Mouse (Mus musculus): ENCODE results near the gene Cdh1. TPM values are rescaled to one million over a fixed set of nuclear protein-coding genes. Genes with fewer than 3 reads are reported as not detected.

The Cdh1 gene
- polyA plus RNA-seq, 1 experiment, result not detected

DNA sequence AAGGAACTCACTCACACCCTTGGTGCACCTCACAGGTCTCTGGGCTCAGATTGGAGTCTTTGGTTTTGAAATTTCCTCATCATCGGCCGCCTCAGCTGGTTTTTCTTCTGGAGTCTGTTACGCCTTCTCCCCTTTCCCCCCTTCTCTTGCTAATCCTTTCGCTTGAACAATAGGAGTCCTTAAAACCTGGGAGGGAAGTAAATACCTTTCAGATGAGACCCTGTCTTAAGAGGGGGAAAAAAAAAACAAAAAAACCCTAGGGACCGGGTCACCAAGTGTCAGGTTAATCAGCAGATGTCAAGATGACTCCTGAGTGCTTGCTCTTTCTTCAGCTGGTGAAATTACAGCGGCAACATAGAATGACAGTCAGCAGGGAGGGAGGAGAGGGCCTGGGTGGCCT, 14.0 kb downstream of the Cdh1 start:
- WGBS, result 62% methylated on average over 6 of the region's 6 CpGs
- Histone ChIP-seq H3K4me1 (ENCODE audit: control insufficient read depth, insufficient read depth, low read length) (peaks cover 8% of the 10 kb centered on the region; the same call in 1 of the 2 replicates), H3K27ac (ENCODE audit: insufficient read depth, low read depth, low read length) (no peak overlapping the region), H3K4me3 (ENCODE audit: insufficient read depth, low read depth, low read length) (no peak overlapping the region)
- TF ChIP-seq CTCF (IDR thresholded peaks at IDR 0.05; ENCODE audit: insufficient read depth, low read depth, low read length) (no peak), POLR2A (IDR thresholded peaks at IDR 0.05; ENCODE audit: insufficient read depth, low read depth, low read length) (no peak)

DNA sequence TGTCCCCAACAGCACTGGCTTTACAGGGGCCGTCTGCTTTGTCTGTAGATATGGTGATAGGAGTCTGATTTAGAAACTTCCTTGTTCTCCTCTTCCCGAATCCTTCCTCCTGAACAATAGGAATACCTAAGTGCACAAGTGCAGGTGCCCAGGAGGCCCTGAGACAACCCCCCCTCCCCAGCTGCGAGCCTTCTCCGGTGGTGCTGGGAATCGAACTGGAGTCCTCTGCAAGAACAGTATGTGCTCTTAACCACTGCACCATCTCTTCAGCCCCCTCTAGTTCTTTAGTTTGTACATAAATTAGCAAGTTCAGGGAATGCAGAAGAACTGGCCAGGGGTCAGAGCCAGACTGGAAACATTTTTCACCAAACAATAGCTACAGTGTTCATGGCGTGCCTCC, 14.7 kb downstream of the Cdh1 start:
- TF ChIP-seq POLR2A (IDR thresholded peaks at IDR 0.05; ENCODE audit: insufficient read depth, low read depth, low read length), result no peak
- 83% methylated on average over 6 of the region's 6 CpGs for WGBS

DNA sequence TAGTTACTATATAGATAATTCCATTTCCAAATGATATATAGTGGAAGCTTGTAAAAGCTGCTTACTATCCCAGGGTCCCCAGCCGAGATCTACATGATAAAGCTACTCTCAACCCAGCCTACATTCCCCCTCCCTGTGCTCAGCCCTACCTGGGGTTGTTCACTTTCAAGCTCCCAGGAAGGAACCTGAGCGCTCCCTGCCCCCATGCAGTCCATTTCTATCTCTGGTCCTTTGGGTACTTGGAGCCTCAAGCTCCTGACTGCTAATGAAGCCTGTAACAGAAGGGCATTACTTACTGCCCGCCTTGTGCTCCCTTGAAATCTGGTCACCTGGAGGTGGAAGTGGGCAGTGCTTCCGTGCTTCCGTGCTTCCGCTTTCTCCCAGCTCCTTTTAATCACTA, 15.2 kb downstream of the Cdh1 start:
- H3K4me1 ChIP-seq (ENCODE audit: control insufficient read depth, insufficient read depth, low read length), result peaks cover 8% of the 10 kb centered on the region; the same call in 1 of the 2 replicates
- H3K27ac ChIP-seq (ENCODE audit: insufficient read depth, low read depth, low read length), result no peak overlapping the region
- H3K4me3 ChIP-seq (ENCODE audit: insufficient read depth, low read depth, low read length), result no peak overlapping the region
- no peak for TF ChIP-seq CTCF (IDR thresholded peaks at IDR 0.05; ENCODE audit: insufficient read depth, low read depth, low read length)
- TF ChIP-seq POLR2A (IDR thresholded peaks at IDR 0.05; ENCODE audit: insufficient read depth, low read depth, low read length), result no peak
- 37% methylated on average over 6 of the region's 6 CpGs for WGBS

More for the DNA sequence above, 14.7 kb downstream of the Cdh1 start:
- Histone ChIP-seq H3K27ac (ENCODE audit: insufficient read depth, low read depth, low read length) (no peak overlapping the region), H3K4me1 (ENCODE audit: control insufficient read depth, insufficient read depth, low read length) (peaks cover 8% of the 10 kb centered on the region; the same call in 1 of the 2 replicates), H3K4me3 (ENCODE audit: insufficient read depth, low read depth, low read length) (no peak overlapping the region)

DNA sequence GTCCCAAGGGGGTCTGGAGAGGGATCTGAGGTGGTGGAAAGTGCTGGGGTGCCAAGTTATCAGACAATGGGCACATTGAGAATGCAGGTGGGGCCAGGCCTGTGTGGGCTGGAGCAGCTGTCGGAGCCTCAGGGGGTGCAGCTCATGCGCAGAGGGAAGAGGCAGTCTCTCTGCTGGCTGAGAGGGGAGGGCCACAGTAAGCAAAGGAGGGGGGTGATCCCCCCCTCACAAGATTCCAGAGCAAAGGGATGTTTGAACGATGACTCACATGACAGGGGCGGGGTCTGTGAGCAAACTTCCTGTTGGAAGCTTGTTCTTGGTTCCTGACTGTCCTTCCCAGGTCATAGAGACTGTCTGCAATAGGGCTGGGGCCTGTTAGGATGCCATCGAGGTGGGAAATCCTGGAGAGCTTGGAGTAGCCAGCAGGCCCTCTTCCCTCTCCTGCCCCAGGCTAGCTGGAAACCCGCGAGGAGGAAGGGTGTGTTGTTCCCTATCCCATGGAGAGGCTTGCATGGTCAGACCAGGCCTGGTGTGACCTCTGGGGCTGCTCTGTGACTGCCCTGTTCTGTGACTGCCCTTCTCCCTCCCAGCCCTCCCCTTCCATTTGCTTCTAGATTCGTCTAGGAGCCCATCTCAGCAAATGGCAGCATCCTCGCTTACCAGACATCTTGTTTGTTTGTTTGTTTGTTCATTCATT, 16.5 kb downstream of the Cdh1 start:
- Histone ChIP-seq H3K4me3 (ENCODE audit: insufficient read depth, low read depth, low read length) (no peak overlapping the region), H3K27ac (ENCODE audit: insufficient read depth, low read depth, low read length) (no peak overlapping the region), H3K4me1 (ENCODE audit: control insufficient read depth, insufficient read depth, low read length) (peaks cover 8% of the 10 kb centered on the region; the same call in 1 of the 2 replicates)
- 61% methylated on average over 9 of the region's 9 CpGs for WGBS
- TF ChIP-seq CTCF (IDR thresholded peaks at IDR 0.05; ENCODE audit: insufficient read depth, low read depth, low read length) (no peak), POLR2A (IDR thresholded peaks at IDR 0.05; ENCODE audit: insufficient read depth, low read depth, low read length) (no peak)

DNA sequence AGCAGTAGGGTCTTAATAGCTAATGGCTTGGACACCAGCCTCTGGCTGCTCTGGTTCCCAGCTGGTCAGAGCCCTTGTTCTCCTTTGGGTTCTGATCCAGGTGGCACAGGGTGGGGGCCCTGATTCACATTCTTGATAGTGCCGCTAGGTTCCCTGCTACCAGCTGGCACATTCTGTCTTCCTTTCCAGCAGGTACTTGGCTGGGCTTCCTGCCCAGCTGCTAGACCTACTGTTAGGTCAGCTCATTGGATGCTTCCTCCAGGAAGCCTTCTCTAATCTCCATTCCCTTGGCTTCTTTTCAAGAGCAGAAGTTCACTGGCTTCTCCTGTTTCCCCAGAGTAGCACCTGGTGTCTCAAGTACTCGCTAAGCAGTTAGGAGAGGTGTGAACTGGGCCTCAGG, 17.3 kb downstream of the Cdh1 start:
- no peak overlapping the region for H3K4me3 ChIP-seq (ENCODE audit: insufficient read depth, low read depth, low read length)
- WGBS, result 89% methylated on average over 2 of the region's 2 CpGs
- TF ChIP-seq POLR2A (IDR thresholded peaks at IDR 0.05; ENCODE audit: insufficient read depth, low read depth, low read length), result no peak
- no peak for TF ChIP-seq CTCF (IDR thresholded peaks at IDR 0.05; ENCODE audit: insufficient read depth, low read depth, low read length)
- H3K4me1 ChIP-seq (ENCODE audit: control insufficient read depth, insufficient read depth, low read length), result peaks cover 8% of the 10 kb centered on the region; the same call in 1 of the 2 replicates
- H3K27ac ChIP-seq (ENCODE audit: insufficient read depth, low read depth, low read length), result no peak overlapping the region

DNA sequence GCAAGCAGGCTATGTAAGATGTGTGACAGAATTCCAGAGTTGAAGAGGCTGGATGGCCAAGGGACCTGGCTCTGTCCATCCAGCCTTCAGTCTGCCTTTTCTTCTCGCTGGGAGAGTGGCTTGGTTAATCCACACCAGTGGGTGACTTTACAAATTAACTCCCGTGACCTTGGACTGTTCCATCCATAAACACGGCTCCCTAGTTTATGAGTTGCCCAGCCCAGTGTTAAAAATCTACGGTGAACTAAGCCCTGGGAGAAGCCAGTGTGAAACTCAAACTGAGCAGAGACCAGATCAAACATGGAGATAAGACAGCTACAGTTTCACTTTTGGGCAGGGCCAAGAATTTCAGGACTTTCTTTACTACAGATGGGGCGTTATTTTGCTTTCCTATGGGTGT, 19.9 kb downstream of the Cdh1 start:
- 87% methylated on average over 5 of the region's 5 CpGs for WGBS
- no peak overlapping the region for H3K4me3 ChIP-seq (ENCODE audit: insufficient read depth, low read depth, low read length)
- no peak for TF ChIP-seq CTCF (IDR thresholded peaks at IDR 0.05; ENCODE audit: insufficient read depth, low read depth, low read length)
- no peak for TF ChIP-seq POLR2A (IDR thresholded peaks at IDR 0.05; ENCODE audit: insufficient read depth, low read depth, low read length)
- H3K27ac ChIP-seq (ENCODE audit: insufficient read depth, low read depth, low read length), result no peak overlapping the region
- H3K4me1 ChIP-seq (ENCODE audit: control insufficient read depth, insufficient read depth, low read length), result peaks cover 8% of the 10 kb centered on the region; the same call in 1 of the 2 replicates

DNA sequence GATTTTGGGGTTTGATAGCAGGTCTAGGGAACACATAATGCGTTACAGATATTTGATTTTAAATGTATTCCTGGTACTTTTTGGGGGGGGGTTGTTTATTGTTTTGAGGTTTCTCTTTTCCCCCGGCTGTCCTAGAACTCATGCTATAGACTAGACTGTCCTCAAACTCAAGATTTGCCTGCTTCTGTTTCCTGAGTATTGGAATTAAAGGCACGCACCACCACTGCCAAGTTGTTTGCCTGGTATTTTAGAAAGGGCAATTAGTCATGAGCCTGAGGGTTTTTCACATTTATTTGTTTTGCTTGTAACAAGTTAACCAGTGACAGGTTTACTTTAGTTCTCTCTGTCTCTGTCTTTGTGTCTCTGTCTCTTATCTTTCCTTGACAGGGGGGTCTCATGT, 20.3 kb downstream of the Cdh1 start:
- 91% methylated on average over 3 of the region's 3 CpGs for WGBS
- Histone ChIP-seq H3K4me1 (ENCODE audit: control insufficient read depth, insufficient read depth, low read length) (peaks cover 8% of the 10 kb centered on the region; the same call in 1 of the 2 replicates), H3K4me3 (ENCODE audit: insufficient read depth, low read depth, low read length) (no peak overlapping the region), H3K27ac (ENCODE audit: insufficient read depth, low read depth, low read length) (no peak overlapping the region)
- TF ChIP-seq POLR2A (IDR thresholded peaks at IDR 0.05; ENCODE audit: insufficient read depth, low read depth, low read length), result no peak
- no peak for TF ChIP-seq CTCF (IDR thresholded peaks at IDR 0.05; ENCODE audit: insufficient read depth, low read depth, low read length)

DNA sequence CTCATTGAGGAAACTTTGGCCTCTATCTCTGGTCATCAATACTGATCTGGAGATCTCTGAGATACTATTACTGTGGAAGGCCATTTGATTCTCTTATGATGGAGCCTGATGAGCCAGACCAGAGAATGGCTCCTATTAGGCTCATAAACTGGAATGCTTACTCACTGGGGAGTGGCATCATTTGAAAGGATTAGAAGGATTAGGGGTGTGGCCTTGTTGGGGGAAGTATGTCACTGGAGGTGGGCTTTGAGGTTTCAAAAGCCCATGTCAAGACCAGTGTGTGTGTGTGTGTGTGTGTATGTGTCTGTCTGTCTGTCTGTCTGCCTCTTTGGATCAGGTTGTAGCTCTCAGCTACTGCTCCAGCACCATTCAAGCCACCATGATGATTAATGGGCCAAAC, 20.8 kb downstream of the Cdh1 start:
- TF ChIP-seq CTCF (IDR thresholded peaks at IDR 0.05; ENCODE audit: insufficient read depth, low read depth, low read length), result no peak
- no peak for TF ChIP-seq POLR2A (IDR thresholded peaks at IDR 0.05; ENCODE audit: insufficient read depth, low read depth, low read length)
- Histone ChIP-seq H3K4me3 (ENCODE audit: insufficient read depth, low read depth, low read length) (no peak overlapping the region), H3K4me1 (ENCODE audit: control insufficient read depth, insufficient read depth, low read length) (peaks cover 8% of the 10 kb centered on the region; the same call in 1 of the 2 replicates), H3K27ac (ENCODE audit: insufficient read depth, low read depth, low read length) (no peak overlapping the region)

DNA sequence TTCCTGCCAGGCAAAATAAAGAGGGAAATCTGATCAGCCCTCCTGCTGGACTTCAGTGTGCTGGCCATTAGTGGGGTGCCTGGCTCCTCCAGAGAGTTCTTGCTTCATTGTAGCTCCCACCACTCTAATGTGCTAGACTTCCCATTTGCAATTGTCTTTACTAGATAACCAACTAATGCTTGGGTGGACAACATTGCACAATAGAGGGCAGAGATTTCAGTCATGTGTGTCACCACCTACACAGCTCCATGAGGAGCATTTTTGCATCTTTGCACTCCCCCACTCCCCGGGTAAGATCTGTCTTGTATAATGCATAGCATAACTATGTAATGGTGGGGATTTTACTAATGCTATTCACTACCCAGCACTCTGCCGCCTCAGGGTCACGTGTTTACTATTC, 21.6 kb downstream of the Cdh1 start:
- WGBS, result 83% methylated on average over 3 of the region's 3 CpGs
- no peak overlapping the region for H3K27ac ChIP-seq (ENCODE audit: insufficient read depth, low read depth, low read length)
- no peak overlapping the region for H3K4me3 ChIP-seq (ENCODE audit: insufficient read depth, low read depth, low read length)
- TF ChIP-seq POLR2A (IDR thresholded peaks at IDR 0.05; ENCODE audit: insufficient read depth, low read depth, low read length) (no peak), CTCF (IDR thresholded peaks at IDR 0.05; ENCODE audit: insufficient read depth, low read depth, low read length) (no peak)
- H3K4me1 ChIP-seq (ENCODE audit: control insufficient read depth, insufficient read depth, low read length), result peaks cover 3% of the 10 kb centered on the region; the same call in 1 of the 2 replicates
